Mouse (Mus musculus) lung, postnatal 0 days (tissue): ENCODE data around the gene Zmat3.

ENCODE experiments used
- CTCF ChIP-seq: IDR thresholded peaks from 2 replicates; pipeline ENCODE4 v1.5.1; 2016; ENCODE audit warnings: antibody characterized with exemption, mild to moderate bottlenecking
- EP300 ChIP-seq: IDR thresholded peaks from 2 replicates; pipeline ENCODE4 v1.6.1; 2016; ENCODE audit warnings: antibody characterized with exemption, mild to moderate bottlenecking, control low read depth

- TF ChIP-seq CTCF (no peak), EP300 (no peak)
Measured at GRCm38 (mm10) chr3:32402990-32403885, 37.4 kb upstream of the Zmat3 start.
